Mouse (Mus musculus) ES-Bruce4 (cell line): ENCODE measurements around the gene Elovl6.

Source experiments
- CTCF ChIP-seq: IDR thresholded peaks from one replicate; pipeline ENCODE4 v1.8.1; 2011; ENCODE audit warnings: low read depth, low read length
- POLR2A ChIP-seq: IDR thresholded peaks from one replicate; pipeline ENCODE4 v1.8.1; 2011; ENCODE audit warnings: low read length; ENCODE audit not compliant: insufficient read depth

DNA sequence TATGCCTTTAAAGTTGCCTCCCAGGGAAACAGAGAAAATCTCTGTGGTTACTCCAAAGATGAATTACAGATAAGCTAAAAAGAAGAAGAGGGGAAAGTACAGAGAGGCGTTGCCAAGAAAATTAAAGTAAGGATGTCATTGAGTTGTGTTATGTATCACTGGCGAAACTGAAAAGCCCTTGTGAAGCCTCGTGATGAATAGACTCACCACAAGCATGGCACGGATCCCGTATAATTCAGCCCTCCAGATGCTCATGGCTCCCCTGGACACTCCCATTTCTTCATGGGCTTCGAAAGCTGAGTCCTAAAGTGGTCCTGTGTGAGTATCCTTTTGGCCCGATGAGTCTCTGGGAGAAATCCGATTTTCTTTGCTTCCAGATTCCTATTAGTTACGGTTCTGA is 125.1 kb downstream of the Elovl6 start:
- TF ChIP-seq CTCF: no peak
- TF ChIP-seq POLR2A: no peak
